Mouse (Mus musculus) mouse embryonic stem cell (cell line): Measurements from ENCODE around the gene Pde4c.

Experiments
- in situ Hi-C, 2 experiments: fragments of 300-500 bp; cut with MboI; formaldehyde crosslinking; loops; 1 replicate in 1 of 2; 3 replicates in 1 of 2; pipeline ENCODE4 v1.14.3; 2019 to 2020; ENCODE audit warnings: low sequenced_read_pairs in 2 of 2, low pct_unique_long_range_greater_than_20kb in 1 of 2, mixed read lengths in 1 of 2; ENCODE audit not compliant: unreplicated experiment in 1 of 2

The Pde4c gene

DNA sequence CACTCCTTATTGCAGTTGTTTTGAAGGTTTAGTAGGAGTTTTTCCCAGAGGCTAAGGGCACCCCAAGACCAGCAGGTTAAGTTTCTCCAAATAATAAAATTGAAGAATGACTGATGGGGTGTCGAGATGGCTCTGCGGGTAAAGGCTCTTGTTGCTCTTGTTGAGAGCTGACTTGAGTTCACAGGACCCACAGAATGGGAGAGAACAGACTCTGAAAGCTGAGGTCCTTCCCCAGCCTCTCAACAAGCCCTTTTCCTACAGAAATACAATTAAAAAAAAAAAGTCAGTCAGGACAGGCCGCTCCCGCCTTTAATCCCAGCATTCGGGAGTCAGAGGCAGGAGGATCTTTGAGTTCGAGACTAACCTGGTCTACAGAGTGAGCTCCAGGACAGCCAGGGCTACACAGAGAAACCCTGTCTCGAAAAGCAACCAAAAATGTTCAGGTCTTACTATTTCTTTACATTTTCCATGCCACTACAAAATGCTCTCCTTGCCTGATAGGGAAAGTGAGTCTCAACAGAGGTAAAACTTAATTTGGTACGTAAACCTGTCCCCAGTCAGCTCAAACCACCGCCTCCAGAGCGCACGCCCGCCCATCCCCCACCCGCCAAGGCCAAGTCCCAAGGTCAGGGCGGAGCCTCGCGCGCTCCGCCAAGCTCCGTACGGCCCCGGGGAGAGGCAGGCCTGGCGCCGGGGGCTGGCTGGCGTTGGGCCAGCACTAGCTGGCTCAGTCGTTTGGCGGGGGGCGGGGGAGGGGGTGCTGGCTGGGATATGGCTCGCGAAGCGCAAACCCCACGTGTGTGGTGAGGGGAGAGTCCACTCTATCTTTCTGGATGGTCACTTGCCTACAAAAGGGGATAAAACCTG, 27.3 kb upstream of the Pde4c start:
- in situ Hi-C loops = no loop called here

DNA sequence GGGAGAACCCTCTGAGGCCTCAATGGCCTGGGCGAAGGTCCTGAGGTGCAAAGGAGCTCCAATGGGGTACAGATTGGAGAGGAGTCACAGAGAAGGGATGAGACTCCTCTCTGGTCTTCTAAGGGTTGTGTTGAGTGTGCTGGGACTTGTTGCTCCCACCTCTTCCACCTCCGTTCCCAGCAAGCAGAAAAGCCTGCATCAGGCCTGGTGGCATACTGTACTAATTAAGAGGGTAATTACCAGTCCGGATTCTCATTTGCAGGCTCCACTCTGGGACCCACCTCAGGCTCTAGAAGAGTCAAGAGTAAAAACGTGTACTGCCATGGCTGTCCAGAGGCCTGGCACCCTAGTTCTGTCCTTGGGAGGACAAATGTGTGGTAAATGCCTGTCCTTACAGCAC, 26.6 kb upstream of the Pde4c start:
- in situ Hi-C loops = no loop called here

GRCm38 (mm10) chr8:70697366-70698250, 25.9 kb upstream of the Pde4c start:
- in situ Hi-C loops = no loop called here

DNA sequence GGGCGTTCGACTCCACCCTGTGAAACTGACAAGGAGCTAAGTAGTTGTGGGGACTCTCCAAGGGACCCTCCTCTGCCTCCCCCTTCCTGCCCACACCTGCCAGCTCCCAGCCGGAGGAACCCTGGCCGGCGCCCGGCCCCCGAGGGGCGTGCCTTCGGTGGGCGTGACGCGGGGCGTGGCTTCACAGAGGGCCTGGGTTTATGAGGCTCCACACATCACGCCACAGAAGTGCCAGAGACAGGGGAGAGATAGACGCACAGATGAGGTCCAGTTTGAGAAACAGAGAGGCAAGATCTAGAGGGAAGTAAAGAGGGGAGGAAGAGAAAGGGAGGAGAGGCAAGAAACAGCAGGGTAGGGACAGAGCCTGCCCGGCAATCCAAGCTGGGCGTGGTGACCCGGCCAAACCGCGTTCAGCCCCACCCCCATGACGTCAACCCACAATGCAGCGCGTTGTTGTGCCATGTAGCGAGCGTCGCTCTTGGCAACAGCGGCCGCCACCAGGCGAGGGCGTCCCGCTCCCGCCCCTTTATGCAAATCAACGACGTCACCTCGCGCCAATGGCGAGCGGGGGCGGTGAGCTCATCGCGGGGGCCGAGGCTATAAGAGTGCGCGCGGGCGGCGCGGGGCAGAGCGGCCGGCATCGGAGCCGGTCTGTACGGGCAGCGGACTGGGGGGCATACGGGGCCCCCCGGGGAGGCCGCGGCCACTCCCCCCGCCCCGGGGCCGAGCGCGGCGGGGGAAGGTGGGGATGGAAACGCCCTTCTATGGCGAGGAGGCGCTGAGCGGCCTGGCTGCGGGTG, 25.0 kb upstream of the Pde4c start, which contains the start of gene Jund:
TSS of gene Jund (plus strand) at position 640 of the 800 bp plus-strand sequence.
- in situ Hi-C loops = no loop called here

GRCm38 (mm10) chr8:70699116-70699833, 24.2 kb upstream of the Pde4c start:
- in situ Hi-C loops = no loop called here

DNA sequence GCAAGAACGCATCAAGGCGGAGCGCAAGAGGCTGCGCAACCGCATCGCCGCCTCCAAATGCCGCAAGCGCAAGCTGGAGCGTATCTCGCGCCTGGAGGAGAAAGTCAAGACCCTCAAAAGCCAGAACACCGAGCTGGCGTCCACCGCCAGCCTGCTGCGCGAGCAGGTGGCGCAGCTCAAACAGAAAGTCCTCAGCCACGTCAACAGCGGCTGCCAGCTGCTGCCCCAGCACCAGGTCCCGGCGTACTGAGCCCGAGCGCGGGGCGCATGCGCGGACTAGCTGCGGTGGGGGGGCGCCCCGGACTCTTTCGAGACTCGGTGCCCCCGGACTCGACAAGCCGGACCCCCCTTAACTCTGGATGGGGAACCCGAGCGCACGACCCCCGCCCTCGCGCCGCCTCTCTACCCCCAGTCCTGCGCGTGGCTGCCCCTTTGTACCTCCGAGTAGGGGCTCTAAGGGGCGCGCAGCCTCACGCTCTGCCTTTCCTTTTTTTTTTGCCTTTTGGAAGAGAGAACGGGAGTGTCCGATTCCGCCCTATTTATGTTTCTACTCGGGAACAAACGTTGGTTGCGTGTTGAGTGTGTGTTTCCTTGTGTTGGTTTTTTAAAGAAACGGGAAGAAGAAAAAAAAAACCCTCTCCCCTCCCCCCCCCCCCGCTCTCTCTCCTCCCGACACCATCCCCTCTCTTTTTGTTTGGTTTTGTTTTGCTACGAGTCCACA, 23.5 kb upstream of the Pde4c start:
- in situ Hi-C loops = no loop called here

- in situ Hi-C loops = no loop called here
Observed at GRCm38 (mm10) chr8:70700555-70700922, 23.0 kb upstream of the Pde4c start.

DNA sequence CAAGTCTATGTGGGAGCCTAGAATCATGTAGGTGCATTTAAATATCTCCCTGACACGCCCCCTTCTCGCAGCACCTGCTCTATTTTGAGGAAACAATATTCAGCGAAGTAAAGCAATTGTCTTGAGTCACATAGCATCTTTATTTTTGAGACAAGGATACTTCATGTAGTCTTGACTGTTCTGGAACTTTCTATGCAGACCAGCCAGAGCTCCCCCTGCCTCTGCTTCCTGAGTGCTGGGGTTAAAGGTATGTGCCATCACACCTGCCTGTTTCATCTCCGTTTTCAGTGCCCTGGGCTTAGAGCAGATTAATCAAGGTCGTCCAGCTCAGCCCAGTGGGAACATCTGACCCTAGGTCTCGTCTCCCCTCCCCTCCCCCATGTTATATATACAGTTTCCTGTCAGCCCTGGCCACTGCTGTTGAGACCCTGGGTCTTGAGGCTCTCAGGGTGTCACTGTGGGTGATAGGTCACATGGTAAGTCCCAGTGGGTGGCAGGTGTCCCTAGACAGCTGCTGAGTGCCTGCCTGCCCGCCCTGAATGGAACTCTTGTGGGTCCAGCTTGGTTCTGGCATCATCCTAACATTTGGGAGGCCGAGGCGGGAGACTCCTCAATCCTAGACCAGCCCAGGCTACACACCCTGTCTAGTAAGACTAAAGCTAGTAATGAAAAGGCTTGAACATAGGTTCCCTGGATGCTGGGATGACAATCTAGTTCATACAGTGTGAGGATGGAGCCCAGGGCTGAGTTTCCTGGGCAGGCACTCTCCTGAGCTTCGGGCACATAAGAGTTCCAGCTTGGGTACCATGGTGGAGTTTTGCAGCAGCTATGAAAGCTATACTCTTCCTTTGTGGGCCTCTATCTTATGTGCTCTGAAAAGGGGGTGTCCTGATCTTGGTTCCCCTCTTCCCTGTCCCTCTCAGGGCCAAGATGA, 22.2 kb upstream of the Pde4c start:
- in situ Hi-C loops = no loop called here

GRCm38 (mm10) chr8:70701982-70702841, 21.3 kb upstream of the Pde4c start:
- in situ Hi-C loops = no loop called here

GRCm38 (mm10) chr8:70702842-70703182, 20.7 kb upstream of the Pde4c start:
- in situ Hi-C loops = no loop called here

DNA sequence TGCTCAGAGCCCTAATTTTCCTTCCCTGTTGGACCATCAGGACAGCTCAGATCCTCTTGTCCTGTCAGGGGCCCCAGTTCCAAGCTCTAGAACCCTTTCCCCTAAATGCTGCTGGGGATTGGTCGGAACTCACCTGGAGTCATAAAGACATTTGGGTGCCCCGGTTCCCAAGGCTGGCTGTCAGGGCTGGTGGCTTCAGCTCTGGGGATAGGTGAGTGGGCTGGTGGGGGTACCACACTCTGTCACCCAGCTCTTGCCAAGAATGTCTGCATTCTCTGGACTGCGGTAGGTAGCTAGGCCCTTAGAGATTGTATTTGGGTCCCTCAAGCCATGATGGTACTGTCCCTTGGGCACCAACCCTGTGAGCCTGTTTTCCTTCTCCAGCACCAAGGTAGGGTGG, 20.2 kb upstream of the Pde4c start, which contains the start of gene Iqcn:
TSS of gene Iqcn (plus strand) at position 171 of the 400 bp plus-strand sequence.
- in situ Hi-C loops = no loop called here

GRCm38 (mm10) chr8:70708281-70708680, 15.2 kb upstream of the Pde4c start:
- in situ Hi-C loops = no loop called here

- in situ Hi-C loops = loop anchor here in 1 of 2 experiments (5.0 kb wide), 2 partner anchors 43 to 128 kb away; partner anchors contain the start of genes Arrdc2 and Rab3a
Observed at GRCm38 (mm10) chr8:70709794-70710193, 13.7 kb upstream of the Pde4c start.

DNA sequence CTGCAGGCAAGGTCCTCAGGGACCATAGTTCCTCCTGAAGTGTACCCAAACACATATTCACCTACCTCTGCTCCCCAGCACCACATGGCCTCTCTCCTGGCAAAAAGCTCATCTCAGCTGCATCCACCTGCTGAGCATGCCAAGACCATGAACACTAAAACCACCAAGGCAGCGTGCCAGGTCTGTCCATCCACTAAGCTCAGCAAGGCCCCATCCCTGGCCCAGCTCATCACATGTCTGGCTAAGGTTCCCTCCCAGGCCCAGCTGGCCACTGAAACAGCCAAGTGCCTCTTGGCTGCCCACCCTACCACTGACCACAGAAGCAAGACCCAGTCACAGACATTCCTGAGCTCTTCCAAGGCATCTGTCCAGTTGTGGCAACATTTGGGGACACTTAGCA, 13.2 kb upstream of the Pde4c start:
- in situ Hi-C loops = loop anchor here in 1 of 2 experiments (5.0 kb wide), 2 partner anchors 42 to 127 kb away; partner anchors contain the start of genes Arrdc2 and Rab3a

GRCm38 (mm10) chr8:70711041-70711440, 12.5 kb upstream of the Pde4c start:
- in situ Hi-C loops = loop anchor here in 1 of 2 experiments (5.0 kb wide), 2 partner anchors 41 to 126 kb away; partner anchors contain the start of genes Arrdc2 and Rab3a
